Mouse (Mus musculus): ENCODE measurements at regions not wholly inside any gene's neighbourhood (a gene's known extent, or its start where the extent isn't known, plus 50 kb on each side); places are given as distances from the start of the nearest gene placed in this dataset.

- TF ChIP-seq EP300 (IDR thresholded peaks at IDR 0.05; ENCODE audit: low read depth), result no peak
- TF ChIP-seq CTCF (IDR thresholded peaks at IDR 0.05; ENCODE audit: low read depth), result no peak
- H3K9me3 ChIP-seq (ENCODE audit: control insufficient read depth, low read length), result no peaks in the 10 kb centered on the region
- no peak overlapping the region for H3K4me2 ChIP-seq (ENCODE audit: low read depth)
- no peak overlapping the region for H3K4me3 ChIP-seq (ENCODE audit: insufficient read depth in 1 of 2, low read depth in 2 of 2, low read length in 2 of 2)
- no peak overlapping the region for H3K27ac ChIP-seq
- 56% methylated on average over 5 of the region's 5 CpGs for WGBS (ENCODE audit: insufficient replicate concordance)
- ATAC-seq (ENCODE audit: insufficient read depth), result no peak
- H3K9ac ChIP-seq (replicated peaks), result no peak overlapping the region
- no peaks in the 10 kb centered on the region for H3K27me3 ChIP-seq (ENCODE audit: control insufficient read depth, insufficient read depth, low read length)
- H3K36me3 ChIP-seq (replicated peaks; ENCODE audit: control insufficient read depth, insufficient read depth, low read depth), result no peaks in the 10 kb centered on the region
- H3K4me1 ChIP-seq (replicated peaks; ENCODE audit: control insufficient read depth in 2 of 2, insufficient read depth in 2 of 2, low read length in 1 of 2), result no peaks in the 10 kb centered on the region
- DNase-seq (ENCODE audit: low read depth in 3 of 3, low spot score in 3 of 3), result no peak
These were observed 531.1 kb upstream of the Tbl1xr1 start for GRCm38 (mm10) chr3:21545156-21545893.

DNA sequence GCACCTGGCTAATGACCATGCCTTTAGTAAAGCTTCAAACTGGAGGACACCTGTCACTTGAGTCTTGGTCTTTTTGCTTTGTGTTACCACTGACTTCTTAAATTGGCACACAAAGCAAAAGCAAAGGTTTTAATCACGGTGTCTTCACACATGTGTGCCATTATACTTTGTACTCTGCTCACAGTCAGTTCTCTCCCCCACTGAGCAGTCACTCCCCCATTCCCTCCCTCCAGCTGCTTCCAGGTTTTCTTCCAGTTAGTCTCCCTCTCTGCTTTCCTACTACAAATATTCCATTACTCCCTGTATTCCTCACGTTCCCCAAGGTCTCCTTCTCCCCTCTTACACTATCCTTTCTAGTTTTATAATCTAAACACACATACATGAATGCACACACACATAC, 530.0 kb upstream of the Tbl1xr1 start:
- Histone ChIP-seq H3K9ac (replicated peaks) (no peak overlapping the region), H3K27ac (no peak overlapping the region), H3K4me3 (ENCODE audit: insufficient read depth in 1 of 2, low read depth in 2 of 2, low read length in 2 of 2) (no peak overlapping the region), H3K9me3 (ENCODE audit: control insufficient read depth, low read length) (no peaks in the 10 kb centered on the region), H3K4me2 (ENCODE audit: low read depth) (no peak overlapping the region), H3K4me1 (replicated peaks; ENCODE audit: control insufficient read depth in 2 of 2, insufficient read depth in 2 of 2, low read length in 1 of 2) (no peaks in the 10 kb centered on the region), H3K27me3 (ENCODE audit: control insufficient read depth, insufficient read depth, low read length) (no peaks in the 10 kb centered on the region), H3K36me3 (replicated peaks; ENCODE audit: control insufficient read depth, insufficient read depth, low read depth) (no peaks in the 10 kb centered on the region)
- no peak for TF ChIP-seq CTCF (IDR thresholded peaks at IDR 0.05; ENCODE audit: low read depth)
- no peak for TF ChIP-seq EP300 (IDR thresholded peaks at IDR 0.05; ENCODE audit: low read depth)
- 44% methylated on average over 2 of the region's 2 CpGs for WGBS (ENCODE audit: insufficient replicate concordance)
- DNase-seq (ENCODE audit: low read depth in 3 of 3, low spot score in 3 of 3) (no peak), ATAC-seq (ENCODE audit: insufficient read depth) (no peak)

DNA sequence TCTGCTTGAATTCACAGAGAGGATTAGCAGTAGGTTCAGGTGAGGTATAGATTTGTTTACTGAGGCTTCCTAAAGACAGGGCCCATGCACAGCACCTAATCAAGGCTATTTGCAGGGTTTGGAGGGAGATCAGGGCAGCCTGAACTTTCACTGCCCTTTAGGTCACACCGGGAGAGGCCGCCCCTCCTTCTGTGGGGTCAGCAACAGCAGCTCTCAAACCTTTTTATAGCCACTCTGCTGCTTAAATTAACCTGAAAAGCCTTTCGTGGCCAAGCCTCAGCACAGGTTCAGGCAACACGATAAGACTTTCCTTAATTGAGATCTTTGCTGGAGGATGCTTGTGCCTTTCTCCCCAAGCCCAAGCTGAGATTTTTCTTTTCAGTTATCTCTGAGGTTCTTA, 526.8 kb upstream of the Tbl1xr1 start:
- Histone ChIP-seq H3K4me3 (ENCODE audit: insufficient read depth in 1 of 2, low read depth in 2 of 2, low read length in 2 of 2) (no peak overlapping the region), H3K4me1 (replicated peaks; ENCODE audit: control insufficient read depth in 2 of 2, insufficient read depth in 2 of 2, low read length in 1 of 2) (no peaks in the 10 kb centered on the region), H3K36me3 (replicated peaks; ENCODE audit: control insufficient read depth, insufficient read depth, low read depth) (no peaks in the 10 kb centered on the region), H3K4me2 (ENCODE audit: low read depth) (no peak overlapping the region), H3K27me3 (ENCODE audit: control insufficient read depth, insufficient read depth, low read length) (no peaks in the 10 kb centered on the region), H3K27ac (no peak overlapping the region), H3K9ac (replicated peaks) (no peak overlapping the region), H3K9me3 (ENCODE audit: control insufficient read depth, low read length) (no peaks in the 10 kb centered on the region)
- 28% methylated on average over 4 of the region's 4 CpGs for WGBS (ENCODE audit: insufficient replicate concordance)
- DNase-seq (ENCODE audit: low read depth in 3 of 3, low spot score in 3 of 3), result no peak
- ATAC-seq (ENCODE audit: insufficient read depth), result no peak
- TF ChIP-seq EP300 (IDR thresholded peaks at IDR 0.05; ENCODE audit: low read depth) (no peak), CTCF (IDR thresholded peaks at IDR 0.05; ENCODE audit: low read depth) (no peak)

DNA sequence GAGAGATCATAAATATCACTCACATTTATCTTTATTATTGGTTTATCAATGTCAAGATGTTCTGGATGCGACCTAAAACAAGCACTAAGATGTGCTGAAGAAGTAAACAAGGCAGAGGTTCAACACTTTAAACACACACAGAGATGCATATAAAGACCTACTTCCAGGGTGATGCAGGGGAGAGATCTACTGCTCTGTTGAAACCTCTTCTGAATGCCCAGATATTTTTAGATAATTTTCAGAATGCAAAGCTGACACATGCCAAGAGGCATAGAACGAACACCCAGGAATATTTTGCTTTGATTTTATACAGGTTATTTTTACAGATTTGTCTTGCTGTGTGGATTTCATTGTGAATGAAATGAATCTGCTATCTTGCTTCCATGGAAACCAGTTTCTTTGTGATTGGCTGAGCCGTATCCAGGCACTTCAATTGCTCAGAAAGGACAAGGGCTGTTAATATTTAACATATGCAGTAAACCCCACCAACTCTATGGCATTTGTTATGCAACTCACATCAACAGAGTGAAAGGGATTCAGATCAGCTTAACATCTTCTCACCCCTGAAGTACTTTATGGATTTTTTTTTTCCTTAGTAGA, 523.2 kb upstream of the Tbl1xr1 start:
- Histone ChIP-seq H3K4me3 (ENCODE audit: insufficient read depth in 1 of 2, low read depth in 2 of 2, low read length in 2 of 2) (no peak overlapping the region), H3K9ac (replicated peaks) (no peak overlapping the region), H3K9me3 (ENCODE audit: control insufficient read depth, low read length) (no peaks in the 10 kb centered on the region), H3K4me2 (ENCODE audit: low read depth) (no peak overlapping the region), H3K4me1 (replicated peaks; ENCODE audit: control insufficient read depth in 2 of 2, insufficient read depth in 2 of 2, low read length in 1 of 2) (no peaks in the 10 kb centered on the region), H3K27ac (no peak overlapping the region), H3K27me3 (ENCODE audit: control insufficient read depth, insufficient read depth, low read length) (no peaks in the 10 kb centered on the region), H3K36me3 (replicated peaks; ENCODE audit: control insufficient read depth, insufficient read depth, low read depth) (no peaks in the 10 kb centered on the region)
- TF ChIP-seq CTCF (IDR thresholded peaks at IDR 0.05; ENCODE audit: low read depth), result no peak
- TF ChIP-seq EP300 (IDR thresholded peaks at IDR 0.05; ENCODE audit: low read depth), result no peak
- 47% methylated on average over 3 of the region's 3 CpGs for WGBS (ENCODE audit: insufficient replicate concordance)
- ATAC-seq (ENCODE audit: insufficient read depth) (no peak), DNase-seq (ENCODE audit: low read depth in 3 of 3, low spot score in 3 of 3) (no peak)

DNA sequence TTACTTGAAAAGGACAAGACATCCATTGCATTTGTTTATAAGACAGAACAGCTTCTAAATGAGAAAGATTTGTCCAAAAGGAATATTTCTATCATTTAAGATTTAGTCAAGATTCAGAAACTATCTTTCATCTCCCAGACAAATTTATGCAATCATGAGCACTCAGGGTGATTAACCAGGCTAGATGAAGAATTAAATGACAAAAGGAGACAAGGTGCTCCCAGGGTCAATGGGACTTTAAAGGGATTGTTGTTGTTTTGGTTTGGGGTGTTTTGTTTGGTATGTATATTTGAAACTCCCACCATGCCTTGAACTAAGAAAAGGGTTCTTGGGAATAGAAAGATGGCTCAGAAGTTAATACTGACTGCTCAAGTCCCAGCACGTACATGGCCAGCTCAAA, 522.6 kb upstream of the Tbl1xr1 start:
- Histone ChIP-seq H3K27me3 (ENCODE audit: control insufficient read depth, insufficient read depth, low read length) (no peaks in the 10 kb centered on the region), H3K36me3 (replicated peaks; ENCODE audit: control insufficient read depth, insufficient read depth, low read depth) (no peaks in the 10 kb centered on the region), H3K4me3 (ENCODE audit: insufficient read depth in 1 of 2, low read depth in 2 of 2, low read length in 2 of 2) (no peak overlapping the region), H3K4me1 (replicated peaks; ENCODE audit: control insufficient read depth in 2 of 2, insufficient read depth in 2 of 2, low read length in 1 of 2) (no peaks in the 10 kb centered on the region), H3K9me3 (ENCODE audit: control insufficient read depth, low read length) (no peaks in the 10 kb centered on the region), H3K4me2 (ENCODE audit: low read depth) (no peak overlapping the region), H3K27ac (no peak overlapping the region), H3K9ac (replicated peaks) (no peak overlapping the region)
- TF ChIP-seq CTCF (IDR thresholded peaks at IDR 0.05; ENCODE audit: low read depth), result no peak
- TF ChIP-seq EP300 (IDR thresholded peaks at IDR 0.05; ENCODE audit: low read depth), result no peak
- no peak for ATAC-seq (ENCODE audit: insufficient read depth)
- 45% methylated on average over 1 of the region's 1 CpGs for WGBS (ENCODE audit: insufficient replicate concordance)
- no peak for DNase-seq (ENCODE audit: low read depth in 3 of 3, low spot score in 3 of 3)

Measured in liver, embryonic 14.5 days (tissue).